Mouse (Mus musculus): ENCODE results near the gene Sh3bgrl2. TPM values are rescaled to one million over a fixed set of nuclear protein-coding genes. Genes with fewer than 3 reads are reported as not detected.
"Not testable (repeated sequence)": the region's sequence is repeated elsewhere in the genome, so short reads cannot be mapped to it uniquely, and the experiment has no call there.

Gene Sh3bgrl2
- polyA plus RNA-seq (2012; rRNA removed): 3.4 and 6.2 TPM in 2 replicates

- whole genome bisulfite sequencing: 2% methylated on average over 76 of the region's 76 CpGs
- peaks cover 10% of the 10 kb centered on the region; the same call in 1 of the 2 replicates for H3K4me1 ChIP-seq (ENCODE audit: control insufficient read depth, insufficient read depth, insufficient read length, low read length)
- peak within 1 kb of the TSS; percentile 46 for H3K27ac ChIP-seq (ENCODE audit: insufficient read depth, low read depth, low read length)
- H3K27me3 ChIP-seq (ENCODE audit: control insufficient read depth, insufficient read depth, low read length): no peaks in the 10 kb centered on the region
- H3K4me3 ChIP-seq (ENCODE audit: low read depth, low read length): peak within 1 kb of the TSS; percentile 86
- TF ChIP-seq POLR2A (IDR thresholded peaks at IDR 0.05; ENCODE audit: low read depth, low read length) (peak; percentile 70), CTCF (IDR thresholded peaks at IDR 0.05; ENCODE audit: extremely low read depth, insufficient read length, insufficient replicate concordance, low read depth, low read length) (no peak)
- H3K36me3 ChIP-seq (ENCODE audit: control insufficient read depth, insufficient read depth, low read length): no peaks in the 10 kb centered on the region
Measured at GRCm38 (mm10) chr9:83547830-83548689, at the start of gene Sh3bgrl2. Sh3bgrl2 (plus strand) TSS chr9:83548327.

- not testable (repeated sequence) for H3K4me1 ChIP-seq (ENCODE audit: control insufficient read depth, insufficient read depth, insufficient read length, low read length); H3K36me3 ChIP-seq (ENCODE audit: control insufficient read depth, insufficient read depth, low read length); H3K4me3 ChIP-seq (ENCODE audit: low read depth, low read length); H3K27ac ChIP-seq (ENCODE audit: insufficient read depth, low read depth, low read length); H3K27me3 ChIP-seq (ENCODE audit: control insufficient read depth, insufficient read depth, low read length)
- WGBS: 87% methylated on average over 5 of the region's 5 CpGs
Measured at GRCm38 (mm10) chr9:83519081-83519480, 29.0 kb upstream of the Sh3bgrl2 start.

- no peaks in the 10 kb centered on the region for H3K4me1 ChIP-seq (ENCODE audit: control insufficient read depth, insufficient read depth, insufficient read length, low read length)
- WGBS: 86% methylated on average over 6 of the region's 6 CpGs
- H3K36me3 ChIP-seq (ENCODE audit: control insufficient read depth, insufficient read depth, low read length): no peaks in the 10 kb centered on the region
- no peak overlapping the region for H3K4me3 ChIP-seq (ENCODE audit: low read depth, low read length)
- no peak for TF ChIP-seq CTCF (IDR thresholded peaks at IDR 0.05; ENCODE audit: extremely low read depth, insufficient read length, insufficient replicate concordance, low read depth, low read length)
- no peak overlapping the region for H3K27ac ChIP-seq (ENCODE audit: insufficient read depth, low read depth, low read length)
- H3K27me3 ChIP-seq (ENCODE audit: control insufficient read depth, insufficient read depth, low read length): no peaks in the 10 kb centered on the region
Measured at GRCm38 (mm10) chr9:83519510-83520155, 28.5 kb upstream of the Sh3bgrl2 start.

- Histone ChIP-seq H3K4me3 (ENCODE audit: low read depth, low read length) (no peak overlapping the region), H3K4me1 (ENCODE audit: control insufficient read depth, insufficient read depth, insufficient read length, low read length) (peaks cover 3% of the 10 kb centered on the region; the same call in 1 of the 2 replicates), H3K27me3 (ENCODE audit: control insufficient read depth, insufficient read depth, low read length) (no peaks in the 10 kb centered on the region), H3K27ac (ENCODE audit: insufficient read depth, low read depth, low read length) (no peak overlapping the region), H3K36me3 (ENCODE audit: control insufficient read depth, insufficient read depth, low read length) (no peaks in the 10 kb centered on the region)
- TF ChIP-seq POLR2A (IDR thresholded peaks at IDR 0.05; ENCODE audit: low read depth, low read length) (no peak), CTCF (IDR thresholded peaks at IDR 0.05; ENCODE audit: extremely low read depth, insufficient read length, insufficient replicate concordance, low read depth, low read length) (no peak)
- 40% methylated on average over 7 of the region's 7 CpGs for WGBS
Measured at GRCm38 (mm10) chr9:83527341-83528060, 20.6 kb upstream of the Sh3bgrl2 start.

- H3K27ac ChIP-seq (ENCODE audit: insufficient read depth, low read depth, low read length): no peak overlapping the region
- H3K4me3 ChIP-seq (ENCODE audit: low read depth, low read length): no peak overlapping the region
- peaks cover 13% of the 10 kb centered on the region; the same call in 1 of the 2 replicates for H3K4me1 ChIP-seq (ENCODE audit: control insufficient read depth, insufficient read depth, insufficient read length, low read length)
- no peaks in the 10 kb centered on the region for H3K36me3 ChIP-seq (ENCODE audit: control insufficient read depth, insufficient read depth, low read length)
- H3K27me3 ChIP-seq (ENCODE audit: control insufficient read depth, insufficient read depth, low read length): no peaks in the 10 kb centered on the region
- 14% methylated on average over 5 of the region's 5 CpGs for WGBS
- TF ChIP-seq POLR2A (IDR thresholded peaks at IDR 0.05; ENCODE audit: low read depth, low read length) (no peak), CTCF (IDR thresholded peaks at IDR 0.05; ENCODE audit: extremely low read depth, insufficient read length, insufficient replicate concordance, low read depth, low read length) (no peak)
Measured at GRCm38 (mm10) chr9:83533044-83533769, 14.9 kb upstream of the Sh3bgrl2 start.

- no peak for TF ChIP-seq POLR2A (IDR thresholded peaks at IDR 0.05; ENCODE audit: low read depth, low read length)
- TF ChIP-seq CTCF (IDR thresholded peaks at IDR 0.05; ENCODE audit: extremely low read depth, insufficient read length, insufficient replicate concordance, low read depth, low read length): no peak
- WGBS: 95% methylated on average over 4 of the region's 4 CpGs
- Histone ChIP-seq H3K36me3 (ENCODE audit: control insufficient read depth, insufficient read depth, low read length) (no peaks in the 10 kb centered on the region), H3K27me3 (ENCODE audit: control insufficient read depth, insufficient read depth, low read length) (no peaks in the 10 kb centered on the region), H3K27ac (ENCODE audit: insufficient read depth, low read depth, low read length) (no peak overlapping the region), H3K4me1 (ENCODE audit: control insufficient read depth, insufficient read depth, insufficient read length, low read length) (peaks cover 24% of the 10 kb centered on the region; the same call in 1 of the 2 replicates), H3K4me3 (ENCODE audit: low read depth, low read length) (no peak overlapping the region)
Measured at GRCm38 (mm10) chr9:83536959-83537358, 11.2 kb upstream of the Sh3bgrl2 start.
